Mouse (Mus musculus) erythroblast, embryonic 14.5 days (primary cell): Measurements from ENCODE around the gene Erc2. TPM values are rescaled to one million over a fixed set of nuclear protein-coding genes. Genes with fewer than 3 reads are reported as not detected.

Experiments used
- H3K27me3 ChIP-seq: 2 replicates; pipeline ENCODE4 v1.6.1; 2012; ENCODE audit warnings: inconsistent platforms; ENCODE audit not compliant: control insufficient read depth
- H3K36me3 ChIP-seq: 2 replicates; pipeline ENCODE4 v1.6.1; 2012; ENCODE audit warnings: mild to moderate bottlenecking, inconsistent platforms; ENCODE audit not compliant: control insufficient read depth
- H3K4me1 ChIP-seq: 2 replicates; pipeline ENCODE4 v1.6.1; 2012; ENCODE audit warnings: inconsistent platforms; ENCODE audit not compliant: control insufficient read depth
- H3K4me3 ChIP-seq: replicated peaks from 2 replicates; pipeline ENCODE3; 2012; ENCODE audit warnings: moderate library complexity, mild to moderate bottlenecking, inconsistent platforms
- H3K9me3 ChIP-seq: 2 replicates; pipeline ENCODE4 v1.6.1; 2012; ENCODE audit warnings: low read length, inconsistent platforms, mixed read lengths; ENCODE audit not compliant: control insufficient read depth
- GATA1 ChIP-seq: IDR thresholded peaks from 2 replicates; pipeline ENCODE4 v1.6.1; 2012; ENCODE audit warnings: low read length, inconsistent platforms, mixed read lengths
- TAL1 ChIP-seq: IDR thresholded peaks from 3 replicates; pipeline ENCODE4 v1.6.1; 2012; ENCODE audit warnings: low read length, inconsistent platforms, mixed read lengths
- polyA plus RNA-seq: library from polyadenylated mRNA; stranded (reverse); fragments of >175 nt; gene quantifications from 2 replicates; pipeline ENCODE4 v1.2.3, GENCODE M21; 2012

Gene Erc2
- polyA plus RNA-seq, 1 experiment, result not detected

DNA sequence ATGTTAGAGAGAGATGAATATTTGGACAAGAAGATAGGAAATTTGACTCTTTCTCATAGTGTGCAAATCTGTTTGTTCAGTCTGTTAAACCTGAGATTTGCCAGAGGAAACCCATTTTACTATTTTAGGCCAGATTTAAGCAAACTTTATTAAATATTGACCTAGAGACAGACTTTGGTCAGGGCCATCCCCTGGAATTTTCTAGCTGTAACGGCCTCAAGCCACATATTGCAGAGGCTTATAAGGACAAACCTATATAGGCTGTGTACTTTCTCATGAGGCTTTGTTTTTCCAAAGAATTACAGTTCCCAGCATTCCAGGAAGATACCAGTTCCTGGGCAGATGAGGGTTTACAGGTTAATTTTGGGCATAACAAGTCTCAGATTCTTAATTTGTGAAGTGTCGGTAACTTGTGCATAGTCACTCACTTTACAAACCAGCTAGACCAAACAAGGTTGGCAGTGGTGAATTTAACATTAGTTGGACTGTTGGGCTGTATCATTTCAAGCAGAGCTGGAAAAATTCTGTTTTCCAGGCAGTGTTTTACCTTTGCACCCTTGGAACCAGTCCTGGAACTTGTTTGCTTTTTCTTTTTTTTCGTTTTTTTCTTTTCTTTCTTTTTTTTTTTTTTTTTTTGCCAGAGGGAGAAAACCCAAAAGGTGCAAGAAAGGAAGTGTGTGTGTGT lies 60.3 kb downstream of the Erc2 start:
- no peak for TF ChIP-seq GATA1
- no peak for TF ChIP-seq TAL1
- Histone ChIP-seq H3K4me1 (no peaks in the 10 kb centered on the region), H3K36me3 (no peaks in the 10 kb centered on the region)

DNA sequence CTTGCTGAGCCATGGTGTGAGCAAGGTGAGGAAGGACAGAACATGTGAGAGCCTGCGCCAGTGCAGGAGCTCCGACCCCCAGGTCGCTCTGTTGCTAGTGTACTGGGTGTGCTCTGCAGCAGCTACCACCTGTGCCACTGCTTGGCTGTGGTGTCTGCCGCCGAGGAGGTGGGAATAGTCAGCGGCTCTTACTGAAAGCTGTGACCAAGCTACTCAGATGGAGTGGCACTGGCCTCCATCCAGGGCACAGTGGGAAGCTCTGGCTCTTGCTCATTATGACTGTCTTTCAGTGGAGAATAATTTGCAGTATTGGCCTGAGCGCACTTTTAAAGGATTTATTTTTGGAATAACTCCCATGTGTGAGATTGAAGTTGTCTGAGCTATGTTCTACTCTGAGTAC lies 73.6 kb downstream of the Erc2 start:
- no peak overlapping the region for H3K4me3 ChIP-seq
- H3K4me1 ChIP-seq, result no peaks in the 10 kb centered on the region
- TF ChIP-seq TAL1 (no peak), GATA1 (no peak)
- no peaks in the 10 kb centered on the region for H3K36me3 ChIP-seq
- H3K27me3 ChIP-seq, result no peaks in the 10 kb centered on the region
- no peaks in the 10 kb centered on the region for H3K9me3 ChIP-seq

More for the DNA sequence above, 60.3 kb downstream of the Erc2 start:
- H3K9me3 ChIP-seq, result 0 out of 2 replicates have a peak, but pooled peaks cover 3% of the 10 kb centered on the region
- no peak overlapping the region for H3K4me3 ChIP-seq
- no peaks in the 10 kb centered on the region for H3K27me3 ChIP-seq

DNA sequence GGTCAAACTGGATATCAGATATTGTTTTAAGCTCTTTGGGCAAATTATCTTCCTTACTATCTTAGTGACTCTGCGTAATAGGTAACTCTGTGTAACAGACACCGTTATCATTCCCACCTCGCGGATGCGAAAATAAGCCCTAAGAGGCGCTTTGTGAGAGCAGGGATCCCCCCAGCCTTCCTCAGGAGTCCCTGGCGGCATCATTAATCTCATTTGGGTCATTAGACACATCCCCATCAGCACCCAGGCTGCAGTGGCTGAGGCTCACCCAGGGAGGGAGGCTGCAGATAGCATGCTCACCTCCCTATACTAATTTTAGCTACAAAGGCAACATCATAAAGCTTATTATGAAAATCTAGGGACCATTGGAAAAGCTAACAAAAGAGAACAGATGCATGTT lies 95.1 kb downstream of the Erc2 start:
- Histone ChIP-seq H3K27me3 (no peaks in the 10 kb centered on the region), H3K9me3 (no peaks in the 10 kb centered on the region), H3K4me1 (no peaks in the 10 kb centered on the region), H3K36me3 (no peaks in the 10 kb centered on the region), H3K4me3 (no peak overlapping the region)
- TF ChIP-seq GATA1 (no peak), TAL1 (no peak)

DNA sequence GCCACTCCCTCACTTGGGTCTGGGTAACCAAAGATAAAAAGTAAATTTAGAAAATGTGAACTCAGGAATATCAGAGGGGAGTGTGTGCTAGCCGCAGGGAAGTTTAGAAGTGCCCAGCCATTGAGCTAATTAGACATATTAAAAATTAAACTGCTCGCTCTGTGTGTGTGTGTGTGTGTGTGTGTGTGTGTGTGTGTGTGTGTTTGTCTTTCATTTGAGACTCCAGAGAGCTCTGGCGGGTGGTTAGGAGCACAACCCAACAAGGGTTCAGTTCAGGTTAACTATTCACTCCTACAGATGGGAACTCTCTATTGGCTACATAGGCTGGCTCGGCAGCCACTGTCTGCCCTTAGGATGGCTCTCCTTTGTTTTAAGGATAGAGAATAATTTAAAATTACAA lies 97.4 kb downstream of the Erc2 start:
- Histone ChIP-seq H3K36me3 (no peaks in the 10 kb centered on the region), H3K9me3 (no peaks in the 10 kb centered on the region), H3K4me3 (no peak overlapping the region), H3K27me3 (no peaks in the 10 kb centered on the region), H3K4me1 (no peaks in the 10 kb centered on the region)
- TF ChIP-seq GATA1, result no peak
- no peak for TF ChIP-seq TAL1

DNA sequence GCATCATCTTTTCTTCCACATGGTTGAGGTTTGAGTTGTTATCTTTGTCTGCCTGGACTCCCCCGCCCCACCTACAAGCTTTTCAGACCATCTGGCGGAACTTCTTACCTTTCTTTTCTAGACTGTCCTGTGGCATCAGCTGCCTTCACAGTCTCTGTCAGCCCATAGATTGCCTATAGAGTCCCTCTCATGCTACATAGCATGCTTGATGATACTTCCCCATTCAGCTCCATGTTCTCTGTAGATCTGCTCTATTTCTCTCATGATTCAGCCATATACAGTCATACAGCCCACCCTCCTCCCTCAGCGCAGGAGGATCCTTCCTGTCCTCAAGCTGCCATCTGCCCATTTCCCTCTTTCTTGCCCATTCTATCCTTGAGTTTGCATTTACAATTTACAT lies 98.7 kb downstream of the Erc2 start:
- Histone ChIP-seq H3K9me3 (no peaks in the 10 kb centered on the region), H3K4me3 (no peak overlapping the region), H3K4me1 (no peaks in the 10 kb centered on the region), H3K27me3 (no peaks in the 10 kb centered on the region), H3K36me3 (no peaks in the 10 kb centered on the region)
- TF ChIP-seq GATA1 (no peak), TAL1 (no peak)

DNA sequence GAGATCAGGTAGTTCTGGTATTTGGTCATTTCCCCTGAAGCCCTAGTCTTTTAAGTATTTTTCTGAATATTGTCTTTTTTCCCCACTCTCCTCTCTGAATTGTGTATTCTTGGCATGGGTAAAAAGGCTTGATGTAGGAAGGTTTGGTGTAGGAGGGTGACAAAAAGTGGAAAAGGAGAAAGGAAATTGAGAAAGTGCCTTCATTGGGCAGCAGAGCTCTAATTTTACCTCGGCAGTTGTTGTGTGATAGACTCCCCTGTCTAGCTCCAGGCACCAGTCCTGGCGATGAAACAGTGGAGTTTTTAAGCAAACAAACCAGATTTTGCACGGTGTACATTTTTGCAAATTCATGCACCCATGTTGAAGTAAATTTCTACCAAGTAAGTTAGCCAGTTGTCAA lies 99.5 kb downstream of the Erc2 start:
- TF ChIP-seq GATA1, result no peak
- TF ChIP-seq TAL1, result no peak
- Histone ChIP-seq H3K27me3 (no peaks in the 10 kb centered on the region), H3K36me3 (no peaks in the 10 kb centered on the region), H3K9me3 (no peaks in the 10 kb centered on the region), H3K4me3 (no peak overlapping the region), H3K4me1 (no peaks in the 10 kb centered on the region)

DNA sequence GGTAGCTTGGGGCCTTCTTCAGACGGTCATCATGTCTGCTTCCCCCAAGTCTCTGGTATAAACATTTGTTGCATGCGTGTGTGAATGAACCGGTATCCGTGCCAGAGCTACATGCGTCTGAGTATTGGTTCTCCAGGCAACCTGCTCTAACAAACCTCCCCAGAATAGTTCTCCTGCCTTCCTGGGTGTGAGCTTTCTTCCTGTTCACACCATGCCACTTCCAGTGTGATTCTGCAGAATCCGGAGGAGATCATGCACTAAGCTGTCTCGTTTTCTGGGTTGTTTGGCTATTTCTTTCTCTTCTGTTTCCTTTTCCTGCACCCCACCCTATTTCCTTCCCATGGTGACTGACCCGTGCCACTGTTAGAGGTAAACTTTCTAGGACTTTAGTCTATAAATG lies 105.3 kb downstream of the Erc2 start:
- Histone ChIP-seq H3K36me3 (no peaks in the 10 kb centered on the region), H3K4me3 (no peak overlapping the region), H3K4me1 (no peaks in the 10 kb centered on the region), H3K9me3 (no peaks in the 10 kb centered on the region), H3K27me3 (no peaks in the 10 kb centered on the region)
- no peak for TF ChIP-seq TAL1
- TF ChIP-seq GATA1, result no peak

DNA sequence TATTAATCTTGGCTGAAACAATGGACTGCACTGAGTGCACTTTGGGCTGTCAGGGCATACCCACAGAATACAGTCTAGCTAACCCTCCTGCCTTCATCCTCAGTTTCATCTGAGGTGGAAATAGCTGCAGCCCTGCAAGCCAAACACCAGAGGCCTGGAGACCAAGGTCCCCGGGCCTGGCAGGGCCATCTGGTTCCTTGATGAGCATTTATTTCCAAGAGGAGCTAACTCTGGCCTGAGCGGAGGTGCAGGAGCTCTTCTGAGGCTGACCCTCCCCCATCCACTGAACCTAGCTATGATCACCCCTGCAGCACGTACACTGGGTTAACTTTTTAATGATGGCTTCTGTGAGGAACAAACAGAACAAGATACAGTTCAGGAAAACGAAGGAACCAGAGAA lies 108.9 kb downstream of the Erc2 start:
- Histone ChIP-seq H3K9me3 (no peaks in the 10 kb centered on the region), H3K27me3 (no peaks in the 10 kb centered on the region)
- no peak for TF ChIP-seq TAL1
- TF ChIP-seq GATA1, result no peak

DNA sequence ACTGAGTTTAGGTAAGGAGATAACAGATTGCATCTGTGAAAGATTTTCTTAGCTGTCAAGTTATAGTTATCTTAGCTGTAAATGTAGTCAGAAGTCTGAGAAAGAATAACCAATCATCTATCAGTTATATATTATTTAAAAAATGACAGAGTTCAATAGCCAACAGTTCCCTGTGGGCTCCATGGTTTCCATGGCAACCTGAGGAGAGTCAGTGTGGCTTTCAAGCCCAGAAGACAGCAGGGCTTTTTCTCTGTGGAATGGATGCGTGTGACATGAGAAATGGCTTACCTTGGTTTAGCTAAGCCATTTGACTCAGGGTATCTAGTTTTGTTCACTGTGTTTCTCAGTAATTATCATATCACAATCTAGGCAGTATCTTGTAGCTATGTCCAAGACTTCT lies 117.2 kb downstream of the Erc2 start:
- H3K4me1 ChIP-seq, result no peaks in the 10 kb centered on the region
- TF ChIP-seq TAL1, result no peak
- TF ChIP-seq GATA1, result no peak

More for the DNA sequence above, 108.9 kb downstream of the Erc2 start:
- no peaks in the 10 kb centered on the region for H3K4me1 ChIP-seq
- H3K4me3 ChIP-seq, result no peak overlapping the region
- no peaks in the 10 kb centered on the region for H3K36me3 ChIP-seq

More for the DNA sequence above, 117.2 kb downstream of the Erc2 start:
- Histone ChIP-seq H3K27me3 (no peaks in the 10 kb centered on the region), H3K9me3 (no peaks in the 10 kb centered on the region), H3K36me3 (no peaks in the 10 kb centered on the region), H3K4me3 (no peak overlapping the region)
